Mouse (Mus musculus) layer of hippocampus, postnatal 36 days (tissue): Measurements from ENCODE around the gene Naglu. TPM values are rescaled to one million over a fixed set of nuclear protein-coding genes. Genes with fewer than 3 reads are reported as not detected.

Experiments used
- DNase-seq, 2 experiments: peaks; one replicate each; pipeline ENCODE4 v3.0.0; 2022
- total RNA-seq, 2 experiments: library from RNA; stranded (reverse); gene quantifications; 2 replicates each; pipeline ENCODE4 v1.2.3; 2021

The Naglu gene
- 1 to 10 TPM; 7.2 to 9.1 TPM for total RNA-seq

- DNase-seq, result peak; percentile 92 to 94
These were observed at the start of gene Naglu for GRCm38 (mm10) chr11:101069391-101070188. Gene Naglu (plus strand): TSS chr11:101070012.

DNA sequence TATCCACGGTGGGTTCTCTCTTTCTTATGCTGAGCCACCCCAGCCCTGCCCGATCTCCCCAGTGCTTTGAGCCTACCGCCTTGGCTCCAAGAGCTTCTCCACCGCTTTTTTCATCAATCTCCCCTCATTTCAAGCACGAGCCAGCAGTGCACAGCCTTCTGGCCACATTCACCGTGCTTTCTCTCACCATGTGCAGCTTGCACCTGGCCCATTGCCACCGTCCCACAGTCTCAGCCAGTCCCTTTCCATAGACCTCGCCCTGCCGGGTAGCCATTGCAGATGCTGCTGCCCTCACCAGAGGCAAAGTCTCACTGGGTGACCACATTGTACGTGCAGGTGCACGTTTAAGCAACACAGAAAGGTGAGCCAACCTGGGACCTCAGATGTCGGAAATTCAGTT lies 46.4 kb upstream of the Naglu start:
- peak in 1 of 2 experiments; percentile 35 for DNase-seq

DNA sequence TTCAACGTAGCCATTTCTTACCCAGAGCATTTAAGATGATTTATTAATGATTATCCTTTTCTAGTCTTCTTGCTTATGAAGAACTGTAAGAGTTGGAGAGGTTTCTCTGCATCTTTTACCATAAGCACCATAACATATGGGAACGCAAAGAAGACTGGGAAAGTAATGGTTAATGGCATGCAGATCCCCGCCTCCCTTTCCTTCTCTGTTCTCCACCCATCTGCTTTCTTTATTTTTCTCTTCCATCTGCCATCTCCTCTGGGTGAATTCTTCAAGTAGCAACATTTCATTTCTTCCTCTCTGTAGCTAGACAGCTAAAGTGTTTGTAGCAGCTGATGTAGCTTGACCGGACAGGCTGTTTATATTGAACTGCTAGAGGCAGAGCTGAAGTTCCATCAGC lies 45.8 kb upstream of the Naglu start:
- DNase-seq, result peak in 1 of 2 experiments; percentile 1

DNA sequence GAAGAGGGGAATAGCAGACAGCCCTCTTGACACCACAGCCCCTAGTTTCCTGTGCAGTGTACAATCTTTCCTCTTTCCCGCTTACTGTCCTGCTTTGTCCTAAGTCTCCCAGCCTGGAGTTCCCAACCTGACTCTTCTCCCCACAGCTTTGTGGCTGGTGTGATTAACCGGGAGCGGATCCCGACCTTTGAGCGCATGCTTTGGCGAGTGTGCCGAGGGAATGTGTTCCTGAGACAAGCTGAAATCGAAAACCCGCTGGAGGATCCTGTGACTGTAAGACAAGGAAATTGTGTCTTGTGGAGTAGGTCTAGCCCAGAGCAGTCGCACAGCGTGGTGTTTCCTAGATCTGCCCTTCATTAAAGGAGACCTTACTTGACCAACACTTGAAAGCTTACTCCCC lies 42.7 kb upstream of the Naglu start:
- peak in 1 of 2 experiments; percentile 1 for DNase-seq

- DNase-seq, result peak in 1 of 2 experiments; percentile 1
These were observed 40.5 kb upstream of the Naglu start for GRCm38 (mm10) chr11:101029320-101029719.

DNA sequence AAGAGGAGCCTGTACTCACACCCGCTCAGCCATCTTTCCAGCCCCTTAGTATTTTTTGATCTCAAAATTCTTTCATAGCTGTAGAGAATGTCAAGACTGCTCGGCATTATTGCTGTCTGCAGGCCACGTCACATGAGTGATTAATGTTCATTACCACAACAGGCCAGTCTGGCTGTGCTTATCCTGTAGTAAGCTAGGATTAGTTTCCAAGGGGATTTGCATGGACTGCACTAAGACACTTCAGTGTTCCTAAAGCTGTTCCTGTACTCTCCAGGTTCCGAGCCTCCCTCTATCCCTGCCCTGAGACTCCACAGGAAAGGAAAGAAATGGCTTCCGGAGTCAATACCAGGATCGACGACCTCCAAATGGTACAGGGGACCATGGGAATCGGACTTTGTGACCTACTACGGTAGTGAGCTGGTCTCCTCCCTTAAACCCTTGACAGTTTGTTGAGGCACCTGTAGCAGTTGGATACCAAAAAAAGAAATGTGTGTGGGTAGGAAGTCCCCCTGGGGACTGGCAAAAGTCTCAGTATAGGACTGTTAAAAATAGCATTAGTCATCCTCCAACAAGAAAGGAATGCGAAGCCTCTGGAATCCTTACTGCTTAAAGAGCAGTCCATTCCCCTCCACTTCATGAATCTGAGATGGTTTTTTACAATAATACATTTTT lies 39.5 kb upstream of the Naglu start:
- DNase-seq, result peak in 1 of 2 experiments; percentile 1

DNA sequence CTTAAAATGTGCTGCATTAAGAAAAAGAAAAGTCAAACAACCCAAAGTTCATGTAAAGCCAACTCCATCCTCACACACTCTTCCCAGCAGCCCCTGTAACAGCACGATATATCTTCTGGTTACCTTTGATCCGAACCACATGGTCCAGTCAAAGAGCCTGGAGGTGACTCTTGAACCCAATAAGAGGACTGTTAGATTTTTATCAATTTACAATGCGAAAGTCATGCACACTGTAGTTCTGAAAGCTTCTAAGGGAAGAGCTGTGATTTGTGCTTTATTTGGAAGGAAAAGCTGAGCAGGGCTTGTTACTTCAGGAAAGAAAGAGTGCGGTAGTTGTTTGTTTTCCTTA lies 39.0 kb upstream of the Naglu start:
- no peak for DNase-seq

- DNase-seq, result no peak
These were observed 38.3 kb upstream of the Naglu start for GRCm38 (mm10) chr11:101031470-101031869.

GRCm38 (mm10) chr11:101033856-101034500 lies 35.8 kb upstream of the Naglu start:
- DNase-seq, result no peak

DNA sequence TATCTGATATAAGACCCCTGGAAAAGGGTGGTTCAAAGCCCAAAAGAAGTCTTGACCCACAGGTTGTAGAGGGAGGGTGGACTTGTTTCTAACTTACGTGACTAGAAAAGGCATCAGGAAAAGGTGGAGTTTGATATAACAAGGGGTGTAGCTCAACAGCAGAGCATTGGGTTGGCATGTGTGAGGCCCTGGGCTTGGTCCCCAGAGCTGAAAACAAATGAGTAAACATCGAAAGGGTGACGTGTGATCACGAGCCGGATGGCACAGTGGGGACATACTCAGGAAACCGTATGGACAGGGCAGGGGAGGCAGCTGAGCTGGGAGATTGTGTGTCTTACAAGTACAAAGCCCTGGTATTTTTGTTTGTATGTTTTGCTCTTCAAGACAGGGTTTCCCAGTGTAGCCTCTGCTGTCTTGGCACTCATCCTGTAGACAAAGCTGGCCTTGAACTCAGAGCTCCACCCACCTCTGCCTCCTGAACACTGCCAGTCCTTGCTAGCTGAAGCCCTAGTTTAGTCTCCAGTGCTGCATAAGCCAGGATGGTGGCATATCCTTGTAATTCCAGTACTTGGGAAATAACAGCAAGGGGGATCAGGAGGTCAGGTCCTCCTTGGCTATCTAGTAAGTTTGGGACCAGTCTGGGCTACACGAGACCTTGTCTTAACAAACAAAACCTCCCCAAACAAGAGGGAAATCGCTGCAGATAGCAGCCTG lies 35.0 kb upstream of the Naglu start:
- no peak for DNase-seq

GRCm38 (mm10) chr11:101035328-101035695 lies 34.5 kb upstream of the Naglu start:
- no peak for DNase-seq

- no peak for DNase-seq
These were observed 32.0 kb upstream of the Naglu start for GRCm38 (mm10) chr11:101037795-101038194.

DNA sequence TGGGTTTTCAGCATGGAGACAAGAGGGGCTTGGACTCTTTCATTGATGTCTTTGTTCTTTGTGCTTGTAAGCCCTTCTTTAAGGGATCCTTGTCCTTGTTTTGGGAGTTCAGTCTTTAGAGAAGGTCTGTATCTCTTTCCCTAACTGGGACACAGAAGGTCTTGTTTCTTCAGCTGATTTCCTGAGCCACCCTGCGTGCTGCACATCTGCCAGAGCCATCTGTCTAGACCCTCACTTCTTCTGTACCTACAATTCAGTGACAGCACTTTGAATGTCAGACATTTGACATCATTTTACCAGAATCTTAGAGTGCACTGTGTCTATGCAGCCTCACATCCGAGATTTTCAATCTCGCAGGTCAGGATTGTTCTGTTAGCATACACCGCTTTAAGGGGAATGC lies 24.0 kb upstream of the Naglu start:
- no peak for DNase-seq

DNA sequence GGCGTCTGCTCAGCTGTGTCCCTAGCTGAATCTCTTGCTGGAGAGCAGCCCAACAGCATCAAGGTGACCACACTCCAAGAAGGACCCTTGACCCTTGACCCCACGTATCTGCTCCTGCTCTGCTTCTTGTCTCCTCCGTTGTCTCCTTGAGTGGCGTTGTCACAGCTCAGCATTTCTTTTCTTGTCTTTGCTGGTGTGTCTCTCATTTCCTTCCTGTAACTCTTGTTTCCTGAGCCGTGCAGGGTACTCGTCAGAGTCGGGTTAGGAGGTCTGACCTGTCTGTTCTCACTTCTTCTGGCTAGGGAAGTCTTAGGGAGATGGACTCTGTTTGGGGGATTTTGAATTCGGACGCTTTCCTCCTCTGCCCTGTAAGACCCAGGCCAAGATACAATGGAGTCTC lies 23.4 kb upstream of the Naglu start:
- DNase-seq, result no peak

GRCm38 (mm10) chr11:101047502-101047901 lies 22.3 kb upstream of the Naglu start:
- no peak for DNase-seq

GRCm38 (mm10) chr11:101050359-101050758 lies 19.5 kb upstream of the Naglu start:
- DNase-seq, result peak in 1 of 2 experiments; percentile 69

DNA sequence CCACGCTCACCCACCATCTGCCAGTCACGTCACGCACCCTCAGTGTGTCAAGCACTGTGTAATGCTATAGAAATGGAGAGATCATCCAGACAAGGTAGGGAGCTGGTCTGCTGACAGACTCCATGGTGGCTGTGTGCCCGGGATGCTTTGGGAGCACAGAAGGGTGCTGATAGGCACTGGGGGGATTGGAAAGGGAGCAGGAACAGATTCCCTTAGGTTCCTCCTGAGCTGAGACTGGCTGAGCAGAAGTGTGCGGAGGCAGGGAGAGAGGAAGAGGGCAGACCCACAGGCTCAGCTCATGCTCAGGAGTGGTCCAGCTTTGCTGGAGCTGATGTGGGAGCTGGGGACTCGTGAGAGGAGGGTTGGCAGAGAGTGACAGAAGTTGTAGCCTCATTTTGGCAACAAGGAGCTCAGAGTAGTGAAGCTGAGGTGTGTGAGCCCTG lies 18.7 kb upstream of the Naglu start:
- peak in 1 of 2 experiments; percentile 62 for DNase-seq

GRCm38 (mm10) chr11:101051617-101052016 lies 18.2 kb upstream of the Naglu start:
- no peak for DNase-seq

DNA sequence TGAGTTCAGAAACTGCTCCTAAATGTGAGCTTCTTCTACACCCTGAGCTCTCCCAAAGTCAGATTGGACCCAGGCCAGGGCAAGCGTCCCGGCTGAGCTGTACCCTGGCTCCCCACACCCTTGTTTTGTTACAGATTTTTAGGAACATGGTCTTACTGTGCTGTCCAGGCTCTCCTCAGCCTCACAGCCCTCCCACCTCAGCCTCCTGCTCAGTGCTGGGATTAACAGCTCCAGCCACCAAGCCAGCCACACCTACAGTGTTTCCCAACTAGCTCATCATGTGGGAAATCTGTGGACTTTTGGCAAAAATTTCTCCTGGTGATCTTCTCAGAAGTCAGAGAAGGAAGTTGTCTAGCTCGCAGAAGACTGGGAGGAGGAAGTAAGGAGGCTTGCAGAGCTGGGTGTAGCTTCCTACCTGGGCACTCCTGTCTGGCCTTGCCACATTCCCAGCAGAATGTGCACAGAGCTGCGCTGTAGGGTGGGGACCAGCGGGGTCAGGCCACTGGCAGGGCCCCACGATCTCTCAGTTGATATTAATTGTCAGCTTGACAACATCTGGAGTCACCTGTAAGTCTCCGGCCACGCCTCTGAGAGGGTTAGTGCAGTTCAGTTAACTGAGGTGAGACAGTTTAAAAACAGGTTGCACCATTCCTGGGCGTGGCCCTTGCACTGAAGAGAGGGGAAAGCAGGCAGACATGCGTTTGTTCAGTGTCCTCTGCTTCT lies 16.9 kb upstream of the Naglu start:
- no peak for DNase-seq

GRCm38 (mm10) chr11:101053974-101054373 lies 15.8 kb upstream of the Naglu start:
- no peak for DNase-seq

- no peak for DNase-seq
These were observed 14.4 kb upstream of the Naglu start for GRCm38 (mm10) chr11:101055418-101055817.

DNA sequence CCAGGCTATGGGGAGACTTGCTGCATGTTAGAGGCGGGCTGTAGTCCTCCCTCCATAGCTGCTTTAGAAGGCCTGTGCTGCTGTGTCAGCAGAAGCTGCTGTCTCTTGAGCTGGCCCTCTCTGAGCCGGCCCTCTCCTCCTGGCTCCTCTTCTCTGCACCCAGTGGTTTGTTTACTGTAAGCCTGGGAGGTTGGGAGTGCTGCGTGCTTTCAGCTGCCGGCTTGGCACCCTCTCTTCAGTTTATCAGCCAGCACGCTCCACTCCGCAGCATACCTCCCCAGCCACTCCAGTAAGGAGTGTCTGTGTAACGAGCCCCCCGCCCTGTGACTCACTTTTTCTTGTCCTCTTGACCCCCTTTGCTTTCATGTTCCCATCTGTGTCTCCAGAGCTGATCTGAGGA lies 12.9 kb upstream of the Naglu start:
- DNase-seq, result peak in 1 of 2 experiments; percentile 33
